Mouse (Mus musculus): ENCODE results near the gene Hesx1. TPM values are rescaled to one million over a fixed set of nuclear protein-coding genes. Genes with fewer than 3 reads are reported as not detected.
A peak's percentile ranks its signal among the peaks of the same experiment; 100 is the strongest.

Gene Hesx1
- polyA plus RNA-seq, 1 experiment = not detected

DNA sequence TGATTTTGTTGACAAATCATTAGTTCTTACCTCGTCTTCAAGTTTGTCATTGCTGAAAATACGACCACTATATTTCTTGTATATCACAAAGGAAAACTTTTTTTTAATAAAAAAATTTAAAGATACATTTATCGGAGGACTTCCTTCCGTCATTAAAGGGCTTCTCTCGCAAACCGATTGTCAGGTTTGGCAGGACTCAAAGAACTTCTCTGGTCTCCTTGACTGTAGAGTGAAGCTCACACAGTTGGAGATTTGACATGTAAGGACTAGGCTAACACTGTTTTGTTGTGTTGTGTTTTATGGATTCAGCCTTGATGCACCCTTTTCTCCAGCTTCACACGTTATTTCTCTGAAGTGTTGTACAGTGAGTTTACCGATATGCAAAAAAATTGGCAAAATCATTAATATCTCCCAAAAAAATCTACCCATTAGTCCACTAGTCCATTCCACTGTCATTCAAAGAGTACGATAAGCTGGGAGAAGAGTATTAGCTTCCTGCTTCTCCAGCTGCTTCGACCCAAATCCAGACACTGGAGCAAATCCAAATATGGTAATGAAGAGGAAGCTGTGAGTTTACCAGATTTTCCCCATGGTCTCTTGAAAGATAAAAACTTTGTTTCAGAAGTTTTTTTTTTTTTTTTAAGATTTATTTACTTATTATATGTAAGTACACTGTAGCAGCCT is 23.0 kb upstream of the Hesx1 start, which contains the start of gene Appl1:
Appl1 (minus strand) TSS at position 127 of the 684 bp plus-strand sequence.
- TF ChIP-seq POLR2A (IDR thresholded peaks at IDR 0.05; ENCODE audit: control insufficient read depth, extremely low read depth, insufficient read depth, low read length, poor library complexity) = no peak
- no peak for TF ChIP-seq CTCF (IDR thresholded peaks at IDR 0.05; ENCODE audit: borderline replicate concordance, control insufficient read depth, extremely low read depth, insufficient read depth, low read length, poor library complexity)
- peaks cover 3% of the 10 kb centered on the region for H3K4me1 ChIP-seq (replicated peaks; ENCODE audit: control insufficient read depth, insufficient read depth, low read length)
- H3K27me3 ChIP-seq (ENCODE audit: control insufficient read depth, insufficient read depth, low read length) = no peaks in the 10 kb centered on the region
- 17% methylated on average over 10 of the region's 10 CpGs for WGBS
- no peaks in the 10 kb centered on the region for H3K36me3 ChIP-seq (ENCODE audit: control insufficient read depth, insufficient read depth, low read length)
- DNase-seq = no peak
- peak within 1 kb of the TSS; percentile 82 for H3K4me3 ChIP-seq (ENCODE audit: control insufficient read depth, insufficient read depth, low read length)
- H3K27ac ChIP-seq (ENCODE audit: control insufficient read depth, insufficient read depth, low read length) = no peak within 1 kb of the TSS

DNA sequence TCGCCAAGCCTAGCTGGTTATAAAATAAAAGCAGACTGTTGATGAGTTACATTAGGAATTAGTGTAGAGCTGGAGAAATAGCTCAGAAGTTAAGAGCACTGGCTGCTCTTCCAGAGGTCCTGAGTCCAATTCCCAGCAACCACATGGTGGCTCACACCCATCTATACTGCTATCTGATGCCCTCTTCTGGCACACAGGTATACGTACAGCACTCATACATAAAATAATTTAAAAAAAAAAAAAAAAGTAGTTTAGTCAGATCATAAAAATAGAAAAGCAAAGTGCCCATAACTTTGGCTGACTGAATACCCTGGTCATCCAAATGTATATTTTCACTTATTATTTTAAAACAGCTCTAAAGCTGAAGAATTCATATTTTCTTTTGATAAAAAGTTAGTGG is 21.1 kb upstream of the Hesx1 start:
- Histone ChIP-seq H3K36me3 (ENCODE audit: control insufficient read depth, insufficient read depth, low read length) (no peaks in the 10 kb centered on the region), H3K4me3 (ENCODE audit: control insufficient read depth, insufficient read depth, low read length) (no peak overlapping the region), H3K27me3 (ENCODE audit: control insufficient read depth, insufficient read depth, low read length) (no peaks in the 10 kb centered on the region), H3K27ac (ENCODE audit: control insufficient read depth, insufficient read depth, low read length) (no peak overlapping the region), H3K4me1 (replicated peaks; ENCODE audit: control insufficient read depth, insufficient read depth, low read length) (no peaks in the 10 kb centered on the region)
- TF ChIP-seq POLR2A (IDR thresholded peaks at IDR 0.05; ENCODE audit: control insufficient read depth, extremely low read depth, insufficient read depth, low read length, poor library complexity) = no peak
- no peak for TF ChIP-seq CTCF (IDR thresholded peaks at IDR 0.05; ENCODE audit: borderline replicate concordance, control insufficient read depth, extremely low read depth, insufficient read depth, low read length, poor library complexity)
- DNase-seq = no peak
- 96% methylated on average over 2 of the region's 2 CpGs for WGBS

DNA sequence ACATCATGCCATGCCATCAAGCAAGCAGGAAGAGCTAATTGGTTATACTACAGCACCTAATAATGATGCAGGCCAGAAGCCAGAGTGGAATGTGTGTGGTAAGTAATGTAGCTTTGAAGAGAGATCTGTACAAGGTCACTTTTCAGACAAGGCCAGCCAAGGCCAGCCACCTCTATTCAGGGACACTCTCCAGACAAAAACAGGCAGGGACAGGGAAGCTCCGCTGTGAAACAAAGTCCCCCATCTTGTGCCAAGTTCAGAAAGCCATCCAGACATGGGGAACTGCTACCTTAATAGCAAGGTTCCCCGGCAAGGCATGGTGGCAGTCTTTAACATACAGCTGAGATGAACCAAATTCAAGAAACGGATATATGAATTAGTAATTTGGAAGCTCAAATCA is 18.7 kb upstream of the Hesx1 start:
- Histone ChIP-seq H3K4me1 (replicated peaks; ENCODE audit: control insufficient read depth, insufficient read depth, low read length) (no peaks in the 10 kb centered on the region), H3K4me3 (ENCODE audit: control insufficient read depth, insufficient read depth, low read length) (no peak overlapping the region), H3K27me3 (ENCODE audit: control insufficient read depth, insufficient read depth, low read length) (no peaks in the 10 kb centered on the region), H3K36me3 (ENCODE audit: control insufficient read depth, insufficient read depth, low read length) (no peaks in the 10 kb centered on the region), H3K27ac (ENCODE audit: control insufficient read depth, insufficient read depth, low read length) (no peak overlapping the region)
- TF ChIP-seq POLR2A (IDR thresholded peaks at IDR 0.05; ENCODE audit: control insufficient read depth, extremely low read depth, insufficient read depth, low read length, poor library complexity) (no peak), CTCF (IDR thresholded peaks at IDR 0.05; ENCODE audit: borderline replicate concordance, control insufficient read depth, extremely low read depth, insufficient read depth, low read length, poor library complexity) (no peak)
- WGBS = 68% methylated on average over 3 of the region's 3 CpGs
- DNase-seq = no peak

DNA sequence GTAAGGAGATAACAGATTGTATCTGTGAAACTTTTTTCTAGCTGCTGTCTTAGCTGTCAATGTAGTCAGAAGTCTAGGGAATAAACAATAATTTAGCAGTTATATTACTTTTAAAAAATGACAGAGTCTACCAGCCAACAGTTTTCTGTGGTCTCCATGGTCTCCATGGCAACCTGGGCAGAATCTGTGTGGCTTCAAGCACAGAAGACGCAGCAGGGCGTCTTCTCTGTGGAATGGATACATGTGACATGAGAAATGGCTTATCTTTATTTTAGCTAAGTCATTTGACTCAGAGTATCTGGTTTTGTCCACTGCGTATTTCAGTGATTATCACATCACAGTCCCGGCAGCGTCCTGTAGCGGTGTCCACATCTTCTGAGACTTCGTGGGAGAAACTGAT is 18.0 kb upstream of the Hesx1 start:
- 67% methylated on average over 7 of the region's 7 CpGs for WGBS
- no peak for TF ChIP-seq CTCF (IDR thresholded peaks at IDR 0.05; ENCODE audit: borderline replicate concordance, control insufficient read depth, extremely low read depth, insufficient read depth, low read length, poor library complexity)
- TF ChIP-seq POLR2A (IDR thresholded peaks at IDR 0.05; ENCODE audit: control insufficient read depth, extremely low read depth, insufficient read depth, low read length, poor library complexity) = no peak
- Histone ChIP-seq H3K27ac (ENCODE audit: control insufficient read depth, insufficient read depth, low read length) (no peak overlapping the region), H3K4me1 (replicated peaks; ENCODE audit: control insufficient read depth, insufficient read depth, low read length) (no peaks in the 10 kb centered on the region), H3K4me3 (ENCODE audit: control insufficient read depth, insufficient read depth, low read length) (no peak overlapping the region), H3K36me3 (ENCODE audit: control insufficient read depth, insufficient read depth, low read length) (no peaks in the 10 kb centered on the region), H3K27me3 (ENCODE audit: control insufficient read depth, insufficient read depth, low read length) (no peaks in the 10 kb centered on the region)
- DNase-seq = no peak

DNA sequence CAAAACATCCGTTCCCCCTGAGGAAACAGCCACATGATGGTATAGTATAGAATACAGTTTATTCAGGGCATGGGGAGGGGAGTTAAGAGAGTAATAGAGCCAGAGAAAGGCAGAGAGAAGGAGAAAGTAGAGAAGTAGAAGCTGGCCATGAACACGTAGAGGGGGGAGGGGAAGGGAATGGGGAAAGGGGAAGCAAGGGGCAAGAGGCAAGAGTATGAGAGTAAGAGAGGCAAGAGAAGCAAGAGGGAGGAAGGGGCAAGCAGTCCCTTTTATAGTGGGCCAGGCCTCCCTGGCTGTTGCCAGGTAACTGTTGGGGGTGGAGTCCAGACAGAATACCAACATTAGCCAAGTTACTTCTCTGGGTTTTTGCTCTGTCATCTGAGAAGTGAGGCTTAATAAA is 16.7 kb upstream of the Hesx1 start:
- no peak for DNase-seq
- no peaks in the 10 kb centered on the region for H3K4me1 ChIP-seq (replicated peaks; ENCODE audit: control insufficient read depth, insufficient read depth, low read length)
- H3K27me3 ChIP-seq (ENCODE audit: control insufficient read depth, insufficient read depth, low read length) = no peaks in the 10 kb centered on the region
- 44% methylated on average over 2 of the region's 2 CpGs for WGBS
- TF ChIP-seq CTCF (IDR thresholded peaks at IDR 0.05; ENCODE audit: borderline replicate concordance, control insufficient read depth, extremely low read depth, insufficient read depth, low read length, poor library complexity) (no peak), POLR2A (IDR thresholded peaks at IDR 0.05; ENCODE audit: control insufficient read depth, extremely low read depth, insufficient read depth, low read length, poor library complexity) (no peak)
- no peaks in the 10 kb centered on the region for H3K36me3 ChIP-seq (ENCODE audit: control insufficient read depth, insufficient read depth, low read length)
- H3K27ac ChIP-seq (ENCODE audit: control insufficient read depth, insufficient read depth, low read length) = no peak overlapping the region
- H3K4me3 ChIP-seq (ENCODE audit: control insufficient read depth, insufficient read depth, low read length) = no peak overlapping the region

DNA sequence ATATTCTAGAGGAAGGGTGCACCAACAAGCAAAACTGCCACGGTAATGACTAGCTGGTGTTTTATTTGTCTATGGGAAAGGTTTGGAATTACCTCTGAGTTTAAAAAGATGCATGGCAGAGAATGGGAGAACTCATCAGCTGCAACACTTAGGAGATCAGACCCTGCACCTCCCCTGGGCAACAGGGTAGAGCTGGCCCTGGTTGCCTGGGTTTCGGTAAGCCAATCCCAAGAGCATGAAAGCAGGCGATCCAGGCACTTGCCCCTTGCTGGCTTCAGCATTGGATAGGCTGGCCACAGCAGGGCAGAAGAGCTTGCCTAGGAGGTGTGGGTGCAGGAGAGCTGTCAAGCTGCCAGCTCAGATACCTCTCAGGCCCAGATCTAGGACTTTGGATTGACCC is 14.4 kb upstream of the Hesx1 start:
- Histone ChIP-seq H3K27ac (ENCODE audit: control insufficient read depth, insufficient read depth, low read length) (no peak overlapping the region), H3K4me3 (ENCODE audit: control insufficient read depth, insufficient read depth, low read length) (no peak overlapping the region), H3K4me1 (replicated peaks; ENCODE audit: control insufficient read depth, insufficient read depth, low read length) (no peaks in the 10 kb centered on the region), H3K36me3 (ENCODE audit: control insufficient read depth, insufficient read depth, low read length) (no peaks in the 10 kb centered on the region), H3K27me3 (ENCODE audit: control insufficient read depth, insufficient read depth, low read length) (no peaks in the 10 kb centered on the region)
- 98% methylated on average over 3 of the region's 3 CpGs for WGBS
- no peak for DNase-seq
- TF ChIP-seq POLR2A (IDR thresholded peaks at IDR 0.05; ENCODE audit: control insufficient read depth, extremely low read depth, insufficient read depth, low read length, poor library complexity) (no peak), CTCF (IDR thresholded peaks at IDR 0.05; ENCODE audit: borderline replicate concordance, control insufficient read depth, extremely low read depth, insufficient read depth, low read length, poor library complexity) (no peak)

Measured in thymus, adult 2 months (tissue).